Mouse (Mus musculus): Measurements from ENCODE around the gene Nbeal1. TPM values are rescaled to one million over a fixed set of nuclear protein-coding genes. Genes with fewer than 3 reads are reported as not detected.

The Nbeal1 gene
- total RNA-seq, 1 experiment = 14.9 TPM

- no peak for TF ChIP-seq HCFC1 (IDR thresholded peaks at IDR 0.05; ENCODE audit: borderline replicate concordance, insufficient read depth, low read length)
- no peak for TF ChIP-seq CHD2 (IDR thresholded peaks at IDR 0.05; ENCODE audit: low read depth, low read length)
- no peak for TF ChIP-seq MAFK (IDR thresholded peaks at IDR 0.05; ENCODE audit: insufficient read depth, low read depth, low read length)
- TF ChIP-seq ZNF384 (IDR thresholded peaks at IDR 0.05; ENCODE audit: low read depth, low read length) = no peak
- no peak for TF ChIP-seq ZC3H11A (IDR thresholded peaks at IDR 0.05; ENCODE audit: borderline replicate concordance, low read depth, low read length)
- no peak overlapping the region for H3K4me3 ChIP-seq (ENCODE audit: insufficient read depth in 1 of 2, low read depth in 1 of 2, low read length in 2 of 2, poor library complexity in 1 of 2, severe bottlenecking in 1 of 2)
- H3K9me3 ChIP-seq (ENCODE audit: control insufficient read depth, insufficient read depth, low read depth, low read length) = no peaks in the 10 kb centered on the region
- H3K36me3 ChIP-seq (ENCODE audit: control insufficient read depth, insufficient read depth, low read length, poor library complexity, severe bottlenecking) = peaks cover 4% of the 10 kb centered on the region
- no peak for DNase-seq (ENCODE audit: low read depth, low spot score)
- no peaks in the 10 kb centered on the region for H3K4me1 ChIP-seq (ENCODE audit: control insufficient read depth in 2 of 2, insufficient read depth in 2 of 2, low read length in 2 of 2, poor library complexity in 1 of 2)
- no peak overlapping the region for H3K27ac ChIP-seq (ENCODE audit: insufficient read depth, low read depth, low read length, poor library complexity, severe bottlenecking)
- in situ Hi-C loops (cut with MboI; ENCODE audit: low sequenced_read_pairs in 2 of 2, unreplicated experiment in 2 of 2) = no loop called here
- no peak overlapping the region for H3K9ac ChIP-seq (ENCODE audit: insufficient read depth, low read depth, low read length, poor library complexity, severe bottlenecking)
Measured at GRCm38 (mm10) chr1:60381910-60382309, 201.5 kb downstream of the Nbeal1 start.

Other genes starting within 250 kb of the Nbeal1 start
- gene Ica1l, start 137.4 kb upstream of the Nbeal1 start, total RNA-seq (2012; rRNA removed) = 1.3 and 2.5 TPM in 2 replicates
- 4.3 and 5.4 TPM in 2 replicates for gene Carf, start 82.4 kb upstream of the Nbeal1 start, total RNA-seq (2012; rRNA removed)
- 50.5 and 71.2 TPM in 2 replicates for gene Wdr12, start 82.0 kb upstream of the Nbeal1 start, total RNA-seq (2012; rRNA removed)
- 45.9 and 51.0 TPM in 2 replicates for gene Cyp20a1, start 162.7 kb downstream of the Nbeal1 start, total RNA-seq (2012; rRNA removed)
- 26.4 and 27.4 TPM in 2 replicates for gene Abi2, start 229.0 kb downstream of the Nbeal1 start, total RNA-seq (2012; rRNA removed)